Comparison of ENCODE assay signal across 10 mouse cellular contexts in the genomic region with DNA sequence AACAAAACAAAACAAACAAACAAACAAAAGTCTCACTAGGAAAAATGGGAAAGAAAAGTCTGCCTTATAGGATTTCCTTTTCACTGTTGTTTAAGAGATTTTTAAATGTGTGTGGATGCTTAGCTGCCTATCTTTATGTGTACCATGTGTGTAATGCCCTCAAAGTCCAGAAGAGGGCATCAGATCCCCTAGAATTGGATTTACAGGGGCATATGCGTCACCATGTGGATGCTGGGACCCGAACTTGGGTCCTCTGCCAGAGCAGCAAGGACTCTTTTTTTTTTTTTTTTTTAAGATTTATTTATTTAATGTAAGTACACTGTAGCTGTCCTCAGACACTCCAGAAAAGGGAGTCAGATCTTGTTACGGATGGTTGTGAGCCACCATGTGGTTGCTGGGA. TPM values are rescaled to one million over a fixed set of nuclear protein-coding genes. Genes with fewer than 3 reads are reported as not detected.
A peak's percentile ranks its signal among the peaks of the same experiment; 100 is the strongest.
DNase-seq lines count a peak whose midpoint lies in the region; ATAC-seq and TF ChIP-seq lines count a peak whose summit lies in the region.
"Had no signal": no experiment of that assay in that cellular context is flagged by ENCODE, and none has a peak within 500 bp of the region (broad histone marks: within the 10 kb centered on the region; RNA-seq: fewer than 3 reads in every experiment).

No protein-coding gene starts in this region.

- H3K4me1 ChIP-seq in liver, postnatal 0 days (ENCODE audit: insufficient read depth) = peaks cover 19% of the 10 kb centered on the region
- peaks cover 39% of the 10 kb centered on the region for H3K4me1 ChIP-seq in liver, embryonic 12.5 days

- H3K9me3 ChIP-seq in liver, postnatal 0 days (ENCODE audit: low read length) = no peaks in the 10 kb centered on the region
- H3K9me3 ChIP-seq in liver, embryonic 12.5 days (replicated peaks) = no peaks in the 10 kb centered on the region

- ATAC-seq in liver, postnatal 0 days = no peak
- no peak for ATAC-seq in liver, embryonic 12.5 days

- H3K4me3 ChIP-seq in liver, postnatal 0 days (ENCODE audit: low read depth, low read length) = no peak overlapping the region
- no peak overlapping the region for H3K4me3 ChIP-seq in liver, embryonic 12.5 days

- no peak overlapping the region for H3K27ac ChIP-seq in liver, postnatal 0 days (ENCODE audit: low read depth)
- no peak overlapping the region for H3K27ac ChIP-seq in liver, embryonic 12.5 days

- no peak for TF ChIP-seq EP300 in liver, postnatal 0 days (IDR thresholded peaks at IDR 0.05; ENCODE audit: low read depth)

- no peak overlapping the region for H3K9ac ChIP-seq in liver, postnatal 0 days (replicated peaks)
- H3K9ac ChIP-seq in liver, embryonic 12.5 days = no peak overlapping the region

- TF ChIP-seq CTCF in liver, postnatal 0 days (IDR thresholded peaks at IDR 0.05; ENCODE audit: low read depth) = peak; percentile 50

- H3K27me3 ChIP-seq in liver, postnatal 0 days (ENCODE audit: insufficient read depth, low read length) = peaks cover 6% of the 10 kb centered on the region; the same call in 1 of the 2 replicates
- peaks cover 35% of the 10 kb centered on the region for H3K27me3 ChIP-seq in liver, embryonic 12.5 days (replicated peaks)

- 88% methylated on average over 3 of the region's 3 CpGs for WGBS in liver, postnatal 0 days (ENCODE audit: insufficient replicate concordance)
- 90% methylated on average over 3 of the region's 3 CpGs for WGBS in liver, embryonic 12.5 days (ENCODE audit: insufficient replicate concordance)

- no peaks in the 10 kb centered on the region for H3K36me3 ChIP-seq in liver, postnatal 0 days (replicated peaks; ENCODE audit: insufficient read depth, low read length)
- peaks cover 16% of the 10 kb centered on the region for H3K36me3 ChIP-seq in liver, embryonic 12.5 days

- DNase-seq in cerebellum, postnatal 10 days = peak; percentile 50 to 69
- DNase-seq in cerebellum, adult 18-20 months = no peak
- DNase-seq in liver, postnatal 0 days = no peak
- peak; percentile 89 for DNase-seq in ES-CJ7 (ENCODE audit: low read depth, low spot score)
- peak; percentile 45 for DNase-seq in mesoderm, embryonic 11.5 days (ENCODE audit: low read depth, low spot score)
- no peak for DNase-seq in left cerebral cortex, adult 9 months (ENCODE audit: low spot score in 2 of 2)
- DNase-seq in adrenal gland, adult 2 months = no peak
- DNase-seq: kidney, postnatal 25 days; right cerebral cortex, adult 18-20 months had no signal

- no peak overlapping the region for H3K4me2 ChIP-seq in liver, postnatal 0 days (ENCODE audit: low read depth, low read length)
- no peak overlapping the region for H3K4me2 ChIP-seq in liver, embryonic 12.5 days

RNA-seq across cellular contexts. Expression of a gene that starts 1.4 kb away (rescaled TPM):
- polyA plus RNA-seq in liver, postnatal 0 days (2015; fragmentation: Nextera tagmentation; extraction: Ambion mirVana) = 18.3 and 19.8 TPM in 2 replicates
- polyA plus RNA-seq in liver, embryonic 12.5 days (2016; fragmentation: Nextera tagmentation; extraction: Ambion mirVana) = 38.9 and 44.0 TPM in 2 replicates
- total RNA-seq in adrenal gland, adult 2 months (2021) = 10 to 100 TPM; 34.7 to 41.3 TPM
- 9.5 and 10.9 TPM in 2 replicates for polyA plus RNA-seq in adrenal gland, adult 2 months (2012; rRNA removed)

RNA-seq across cellular contexts. Expression of a gene that starts 33.7 kb away (rescaled TPM):
- 11.3 and 16.5 TPM in 2 replicates for polyA plus RNA-seq in liver, postnatal 0 days (2015; fragmentation: Nextera tagmentation; extraction: Ambion mirVana)
- polyA plus RNA-seq in liver, embryonic 12.5 days (2016; fragmentation: Nextera tagmentation; extraction: Ambion mirVana) = 27.1 and 31.3 TPM in 2 replicates
- 10 to 100 TPM; 69.2 to 70.2 TPM for total RNA-seq in adrenal gland, adult 2 months (2021)
- 29.8 and 34.3 TPM in 2 replicates for polyA plus RNA-seq in adrenal gland, adult 2 months (2012; rRNA removed)

RNA-seq across cellular contexts. Expression of a gene that starts 37.8 kb away (rescaled TPM):
- 0.04 TPM in 1 of 2 replicates, not detected in the other for polyA plus RNA-seq in liver, postnatal 0 days (2015; fragmentation: Nextera tagmentation; extraction: Ambion mirVana)
- polyA plus RNA-seq in liver, embryonic 12.5 days (2016; fragmentation: Nextera tagmentation; extraction: Ambion mirVana) = 0.02 TPM in 1 of 2 replicates, not detected in the other
- total RNA-seq in adrenal gland, adult 2 months (2021) = 1 to 10 TPM; 1.2 TPM
- 0.99 and 1.2 TPM in 2 replicates for polyA plus RNA-seq in adrenal gland, adult 2 months (2012; rRNA removed)

RNA-seq across cellular contexts. Expression of a gene that starts 48.2 kb away (rescaled TPM):
- polyA plus RNA-seq in liver, postnatal 0 days (2015; fragmentation: Nextera tagmentation; extraction: Ambion mirVana) = 0.89 and 0.92 TPM in 2 replicates
- polyA plus RNA-seq in liver, embryonic 12.5 days (2016; fragmentation: Nextera tagmentation; extraction: Ambion mirVana) = 1.9 and 2.1 TPM in 2 replicates
- total RNA-seq in adrenal gland, adult 2 months (2021) = 10 to 100 TPM; 20.3 to 20.8 TPM
- polyA plus RNA-seq in adrenal gland, adult 2 months (2012; rRNA removed) = 9.9 and 10.3 TPM in 2 replicates

Comparison
In these comparisons a context has a peak if more than half of its experiments do, and no peak if none do; other contexts are left out.
1. DNase-seq: peak in cerebellum, postnatal 10 days (2 of 2), ES-CJ7 (single experiment) and mesoderm, embryonic 11.5 days (single experiment); none in cerebellum, adult 18-20 months (0 of 2), liver, postnatal 0 days (single experiment), left cerebral cortex, adult 9 months (0 of 2) and adrenal gland, adult 2 months (single experiment).